Mouse (Mus musculus): ENCODE measurements around the gene Nphp1. TPM values are rescaled to one million over a fixed set of nuclear protein-coding genes. Genes with fewer than 3 reads are reported as not detected.
A peak's percentile ranks its signal among the peaks of the same experiment; 100 is the strongest.

The Nphp1 gene
- polyA plus RNA-seq, 1 experiment, result 1.1 TPM

GRCm38 (mm10) chr2:127789138-127789537 lies 441 bp upstream of the Nphp1 start:
- Histone ChIP-seq H3K27me3 (ENCODE audit: control insufficient read depth, insufficient read depth, low read length) (no peaks in the 10 kb centered on the region), H3K27ac (ENCODE audit: insufficient read depth, low read depth, low read length) (no peak overlapping the region), H3K4me3 (ENCODE audit: low read depth, low read length) (peak overlapping the region; percentile 66), H3K36me3 (ENCODE audit: control insufficient read depth, insufficient read depth, low read length) (no peaks in the 10 kb centered on the region), H3K4me1 (ENCODE audit: control insufficient read depth, insufficient read depth, insufficient read length, low read length) (peaks cover 4% of the 10 kb centered on the region; the same call in 1 of the 2 replicates)
- no peak for TF ChIP-seq CTCF (IDR thresholded peaks at IDR 0.05; ENCODE audit: extremely low read depth, insufficient read length, insufficient replicate concordance, low read depth, low read length)
- no peak for TF ChIP-seq POLR2A (IDR thresholded peaks at IDR 0.05; ENCODE audit: low read depth, low read length)
- WGBS, result 2% methylated on average over 11 of the region's 11 CpGs

- Histone ChIP-seq H3K27me3 (ENCODE audit: control insufficient read depth, insufficient read depth, low read length) (no peaks in the 10 kb centered on the region), H3K36me3 (ENCODE audit: control insufficient read depth, insufficient read depth, low read length) (no peaks in the 10 kb centered on the region), H3K4me3 (ENCODE audit: low read depth, low read length) (no peak overlapping the region), H3K4me1 (ENCODE audit: control insufficient read depth, insufficient read depth, insufficient read length, low read length) (peaks cover 4% of the 10 kb centered on the region; the same call in 1 of the 2 replicates), H3K27ac (ENCODE audit: insufficient read depth, low read depth, low read length) (no peak overlapping the region)
- 87% methylated on average over 5 of the region's 5 CpGs for WGBS
- TF ChIP-seq CTCF (IDR thresholded peaks at IDR 0.05; ENCODE audit: extremely low read depth, insufficient read length, insufficient replicate concordance, low read depth, low read length) (no peak), POLR2A (IDR thresholded peaks at IDR 0.05; ENCODE audit: low read depth, low read length) (no peak)
These were observed 1.5 kb downstream of the Nphp1 start for GRCm38 (mm10) chr2:127787226-127787625.

GRCm38 (mm10) chr2:127778451-127778850 lies 10.2 kb downstream of the Nphp1 start:
- H3K4me3 ChIP-seq (ENCODE audit: low read depth, low read length), result no peak overlapping the region
- H3K27ac ChIP-seq (ENCODE audit: insufficient read depth, low read depth, low read length), result no peak overlapping the region
- no peaks in the 10 kb centered on the region for H3K4me1 ChIP-seq (ENCODE audit: control insufficient read depth, insufficient read depth, insufficient read length, low read length)
- whole genome bisulfite sequencing, result 92% methylated on average over 5 of the region's 5 CpGs
- H3K27me3 ChIP-seq (ENCODE audit: control insufficient read depth, insufficient read depth, low read length), result no peaks in the 10 kb centered on the region
- no peaks in the 10 kb centered on the region for H3K36me3 ChIP-seq (ENCODE audit: control insufficient read depth, insufficient read depth, low read length)
- no peak for TF ChIP-seq POLR2A (IDR thresholded peaks at IDR 0.05; ENCODE audit: low read depth, low read length)

- Histone ChIP-seq H3K4me3 (ENCODE audit: low read depth, low read length) (no peak overlapping the region), H3K27ac (ENCODE audit: insufficient read depth, low read depth, low read length) (no peak overlapping the region), H3K27me3 (ENCODE audit: control insufficient read depth, insufficient read depth, low read length) (no peaks in the 10 kb centered on the region), H3K4me1 (ENCODE audit: control insufficient read depth, insufficient read depth, insufficient read length, low read length) (no peaks in the 10 kb centered on the region), H3K36me3 (ENCODE audit: control insufficient read depth, insufficient read depth, low read length) (no peaks in the 10 kb centered on the region)
- 82% methylated on average over 3 of the region's 3 CpGs for WGBS
- TF ChIP-seq POLR2A (IDR thresholded peaks at IDR 0.05; ENCODE audit: low read depth, low read length) (no peak), CTCF (IDR thresholded peaks at IDR 0.05; ENCODE audit: extremely low read depth, insufficient read length, insufficient replicate concordance, low read depth, low read length) (no peak)
These were observed 13.7 kb downstream of the Nphp1 start for GRCm38 (mm10) chr2:127775013-127775412.

GRCm38 (mm10) chr2:127774578-127774941 lies 14.1 kb downstream of the Nphp1 start:
- H3K36me3 ChIP-seq (ENCODE audit: control insufficient read depth, insufficient read depth, low read length), result no peaks in the 10 kb centered on the region
- no peak overlapping the region for H3K27ac ChIP-seq (ENCODE audit: insufficient read depth, low read depth, low read length)
- 79% methylated on average over 1 of the region's 1 CpGs for WGBS
- H3K4me3 ChIP-seq (ENCODE audit: low read depth, low read length), result no peak overlapping the region
- no peaks in the 10 kb centered on the region for H3K27me3 ChIP-seq (ENCODE audit: control insufficient read depth, insufficient read depth, low read length)
- TF ChIP-seq POLR2A (IDR thresholded peaks at IDR 0.05; ENCODE audit: low read depth, low read length) (no peak), CTCF (IDR thresholded peaks at IDR 0.05; ENCODE audit: extremely low read depth, insufficient read length, insufficient replicate concordance, low read depth, low read length) (no peak)
- H3K4me1 ChIP-seq (ENCODE audit: control insufficient read depth, insufficient read depth, insufficient read length, low read length), result no peaks in the 10 kb centered on the region

- H3K4me3 ChIP-seq (ENCODE audit: low read depth, low read length), result no peak overlapping the region
- no peaks in the 10 kb centered on the region for H3K36me3 ChIP-seq (ENCODE audit: control insufficient read depth, insufficient read depth, low read length)
- TF ChIP-seq POLR2A (IDR thresholded peaks at IDR 0.05; ENCODE audit: low read depth, low read length) (no peak), CTCF (IDR thresholded peaks at IDR 0.05; ENCODE audit: extremely low read depth, insufficient read length, insufficient replicate concordance, low read depth, low read length) (no peak)
- no peaks in the 10 kb centered on the region for H3K4me1 ChIP-seq (ENCODE audit: control insufficient read depth, insufficient read depth, insufficient read length, low read length)
- H3K27me3 ChIP-seq (ENCODE audit: control insufficient read depth, insufficient read depth, low read length), result no peaks in the 10 kb centered on the region
- H3K27ac ChIP-seq (ENCODE audit: insufficient read depth, low read depth, low read length), result no peak overlapping the region
- 78% methylated on average over 15 of the region's 15 CpGs for WGBS
These were observed 14.6 kb downstream of the Nphp1 start for GRCm38 (mm10) chr2:127773938-127774577.

GRCm38 (mm10) chr2:127761587-127761986 lies 27.1 kb downstream of the Nphp1 start:
- Histone ChIP-seq H3K27ac (ENCODE audit: insufficient read depth, low read depth, low read length) (no peak overlapping the region), H3K36me3 (ENCODE audit: control insufficient read depth, insufficient read depth, low read length) (0 out of 2 replicates have a peak, but pooled peaks cover 2% of the 10 kb centered on the region), H3K27me3 (ENCODE audit: control insufficient read depth, insufficient read depth, low read length) (no peaks in the 10 kb centered on the region), H3K4me3 (ENCODE audit: low read depth, low read length) (no peak overlapping the region), H3K4me1 (ENCODE audit: control insufficient read depth, insufficient read depth, insufficient read length, low read length) (peaks cover 4% of the 10 kb centered on the region)
- TF ChIP-seq POLR2A (IDR thresholded peaks at IDR 0.05; ENCODE audit: low read depth, low read length) (no peak), CTCF (IDR thresholded peaks at IDR 0.05; ENCODE audit: extremely low read depth, insufficient read length, insufficient replicate concordance, low read depth, low read length) (no peak)
- 86% methylated on average over 5 of the region's 5 CpGs for WGBS
